Mouse (Mus musculus): ENCODE data around the gene Ssbp2. TPM values are rescaled to one million over a fixed set of nuclear protein-coding genes. Genes with fewer than 3 reads are reported as not detected.

The Ssbp2 gene
- polyA plus RNA-seq, 2 experiments: 118 to 174 TPM

GRCm38 (mm10) chr13:91430867-91431266 is 29.2 kb upstream of the Ssbp2 start:
- DNase-seq (ENCODE audit: low spot score): no peak
- Histone ChIP-seq H3K9ac (ENCODE audit: low read depth, low read length, severe bottlenecking) (no peak overlapping the region), H3K4me1 (ENCODE audit: control insufficient read depth, insufficient read depth, low read length) (peaks cover 17% of the 10 kb centered on the region), H3K9me3 (ENCODE audit: control insufficient read depth, low read length) (no peaks in the 10 kb centered on the region), H3K36me3 (ENCODE audit: control insufficient read depth, insufficient read depth, low read length) (no peaks in the 10 kb centered on the region), H3K4me2 (replicated peaks; ENCODE audit: low read depth, low read length, severe bottlenecking) (no peak overlapping the region; the same call in 1 of the 2 replicates), H3K27ac (replicated peaks; ENCODE audit: low read depth, low read length) (peak overlapping the region; percentile 29; the same call in 1 of the 2 replicates), H3K4me3 (replicated peaks; ENCODE audit: low read length) (no peak overlapping the region), H3K27me3 (ENCODE audit: control insufficient read depth, insufficient read depth, low read length) (no peaks in the 10 kb centered on the region)
- 57% methylated on average over 5 of the region's 5 CpGs for WGBS
- no peak for ATAC-seq (ENCODE audit: low FRiP score, low read depth)
- no peak for TF ChIP-seq POLR2A (IDR thresholded peaks at IDR 0.05; ENCODE audit: borderline replicate concordance, extremely low read depth, insufficient read depth, insufficient read length)

- H3K4me3 ChIP-seq (replicated peaks; ENCODE audit: low read length): no peak overlapping the region
- no peak for TF ChIP-seq POLR2A (IDR thresholded peaks at IDR 0.05; ENCODE audit: borderline replicate concordance, extremely low read depth, insufficient read depth, insufficient read length)
- peak overlapping the region; percentile 8; the same call in 1 of the 2 replicates for H3K4me2 ChIP-seq (replicated peaks; ENCODE audit: low read depth, low read length, severe bottlenecking)
- H3K4me1 ChIP-seq (ENCODE audit: control insufficient read depth, insufficient read depth, low read length): peaks cover 11% of the 10 kb centered on the region
- H3K36me3 ChIP-seq (ENCODE audit: control insufficient read depth, insufficient read depth, low read length): no peaks in the 10 kb centered on the region
- 0 out of 2 replicates have a peak overlapping the region, but pooled peaks have one; percentile 6 for H3K27ac ChIP-seq (replicated peaks; ENCODE audit: low read depth, low read length)
- peak; percentile 42 for DNase-seq (ENCODE audit: low spot score)
- ATAC-seq (ENCODE audit: low FRiP score, low read depth): peak; percentile 34; the same call in 1 of the 2 replicates
- H3K9me3 ChIP-seq (ENCODE audit: control insufficient read depth, low read length): no peaks in the 10 kb centered on the region
- WGBS: 43% methylated on average over 12 of the region's 12 CpGs
- 0 out of 2 replicates have a peak overlapping the region, but pooled peaks have one; percentile 21 for H3K9ac ChIP-seq (ENCODE audit: low read depth, low read length, severe bottlenecking)
- no peaks in the 10 kb centered on the region for H3K27me3 ChIP-seq (ENCODE audit: control insufficient read depth, insufficient read depth, low read length)
These were observed 28.4 kb upstream of the Ssbp2 start for GRCm38 (mm10) chr13:91431392-91432355.

- TF ChIP-seq POLR2A (IDR thresholded peaks at IDR 0.05; ENCODE audit: borderline replicate concordance, extremely low read depth, insufficient read depth, insufficient read length): no peak
- Histone ChIP-seq H3K4me1 (ENCODE audit: control insufficient read depth, insufficient read depth, low read length) (peaks cover 9% of the 10 kb centered on the region), H3K27ac (replicated peaks; ENCODE audit: low read depth, low read length) (no peak overlapping the region), H3K4me3 (replicated peaks; ENCODE audit: low read length) (no peak overlapping the region), H3K9me3 (ENCODE audit: control insufficient read depth, low read length) (no peaks in the 10 kb centered on the region), H3K4me2 (replicated peaks; ENCODE audit: low read depth, low read length, severe bottlenecking) (no peak overlapping the region), H3K27me3 (ENCODE audit: control insufficient read depth, insufficient read depth, low read length) (no peaks in the 10 kb centered on the region), H3K36me3 (ENCODE audit: control insufficient read depth, insufficient read depth, low read length) (no peaks in the 10 kb centered on the region), H3K9ac (ENCODE audit: low read depth, low read length, severe bottlenecking) (no peak overlapping the region)
- 86% methylated on average over 11 of the region's 11 CpGs for WGBS
- no peak for DNase-seq (ENCODE audit: low spot score)
- ATAC-seq (ENCODE audit: low FRiP score, low read depth): no peak
These were observed 27.1 kb upstream of the Ssbp2 start for GRCm38 (mm10) chr13:91433021-91433420.

DNA sequence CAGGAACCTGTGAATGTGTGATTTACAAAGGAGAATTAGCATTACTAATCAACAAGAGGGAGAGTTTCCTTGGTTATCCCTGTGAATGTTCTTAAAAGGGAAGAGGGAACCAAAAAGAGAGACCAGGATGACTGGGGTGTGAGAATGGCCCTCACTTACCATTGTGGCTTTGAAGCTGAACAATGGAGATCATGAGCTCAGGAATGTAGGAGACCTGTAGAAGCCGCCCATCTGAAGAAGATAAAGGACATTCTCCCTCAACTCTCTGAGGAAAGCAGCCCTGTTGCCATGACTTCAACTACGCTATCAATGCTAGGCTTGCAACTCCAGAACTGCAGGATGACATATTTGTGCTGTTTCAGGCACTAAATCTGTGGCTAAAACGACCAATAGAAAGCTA is 22.2 kb upstream of the Ssbp2 start:
- H3K9me3 ChIP-seq (ENCODE audit: control insufficient read depth, low read length): no peaks in the 10 kb centered on the region
- WGBS: 70% methylated on average over 3 of the region's 3 CpGs
- DNase-seq (ENCODE audit: low spot score) (no peak), ATAC-seq (ENCODE audit: low FRiP score, low read depth) (no peak)
- no peak overlapping the region for H3K4me3 ChIP-seq (replicated peaks; ENCODE audit: low read length)
- H3K27me3 ChIP-seq (ENCODE audit: control insufficient read depth, insufficient read depth, low read length): no peaks in the 10 kb centered on the region
- no peaks in the 10 kb centered on the region for H3K36me3 ChIP-seq (ENCODE audit: control insufficient read depth, insufficient read depth, low read length)
- H3K4me1 ChIP-seq (ENCODE audit: control insufficient read depth, insufficient read depth, low read length): no peaks in the 10 kb centered on the region
- TF ChIP-seq POLR2A (IDR thresholded peaks at IDR 0.05; ENCODE audit: borderline replicate concordance, extremely low read depth, insufficient read depth, insufficient read length): no peak
- H3K27ac ChIP-seq (replicated peaks; ENCODE audit: low read depth, low read length): no peak overlapping the region
- no peak overlapping the region for H3K4me2 ChIP-seq (replicated peaks; ENCODE audit: low read depth, low read length, severe bottlenecking)
- H3K9ac ChIP-seq (ENCODE audit: low read depth, low read length, severe bottlenecking): no peak overlapping the region

DNA sequence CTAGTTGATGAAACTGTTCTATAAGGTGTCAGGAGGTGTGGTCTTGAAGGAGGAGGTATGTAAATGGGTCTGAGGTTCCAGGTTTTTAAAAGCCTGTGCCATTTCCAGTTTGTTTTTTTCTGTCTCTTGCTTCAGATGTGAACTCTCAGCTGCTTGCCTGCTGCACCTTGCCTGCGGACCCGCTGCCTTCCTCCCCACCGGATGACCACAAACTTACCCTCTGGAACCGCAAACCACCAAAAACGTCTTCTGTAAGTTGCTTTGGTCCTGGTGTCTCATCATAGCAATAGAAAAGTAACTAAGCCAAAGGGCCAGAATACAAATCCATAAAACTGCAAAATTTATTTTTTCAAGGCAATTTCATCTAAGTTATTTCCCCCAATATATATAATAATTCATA is 18.6 kb upstream of the Ssbp2 start:
- Histone ChIP-seq H3K9ac (ENCODE audit: low read depth, low read length, severe bottlenecking) (no peak overlapping the region), H3K27me3 (ENCODE audit: control insufficient read depth, insufficient read depth, low read length) (no peaks in the 10 kb centered on the region), H3K9me3 (ENCODE audit: control insufficient read depth, low read length) (no peaks in the 10 kb centered on the region), H3K4me1 (ENCODE audit: control insufficient read depth, insufficient read depth, low read length) (no peaks in the 10 kb centered on the region), H3K4me3 (replicated peaks; ENCODE audit: low read length) (no peak overlapping the region), H3K36me3 (ENCODE audit: control insufficient read depth, insufficient read depth, low read length) (no peaks in the 10 kb centered on the region), H3K27ac (replicated peaks; ENCODE audit: low read depth, low read length) (no peak overlapping the region), H3K4me2 (replicated peaks; ENCODE audit: low read depth, low read length, severe bottlenecking) (no peak overlapping the region)
- DNase-seq (ENCODE audit: low spot score): no peak
- no peak for TF ChIP-seq POLR2A (IDR thresholded peaks at IDR 0.05; ENCODE audit: borderline replicate concordance, extremely low read depth, insufficient read depth, insufficient read length)
- no peak for ATAC-seq (ENCODE audit: low FRiP score, low read depth)
- WGBS: 91% methylated on average over 5 of the region's 5 CpGs
